Mouse (Mus musculus): ENCODE results near the gene Alg14. TPM values are rescaled to one million over a fixed set of nuclear protein-coding genes. Genes with fewer than 3 reads are reported as not detected.
A peak's percentile ranks its signal among the peaks of the same experiment; 100 is the strongest.

Alg14 gene
- polyA plus RNA-seq, 1 experiment: 21.3 TPM

DNA sequence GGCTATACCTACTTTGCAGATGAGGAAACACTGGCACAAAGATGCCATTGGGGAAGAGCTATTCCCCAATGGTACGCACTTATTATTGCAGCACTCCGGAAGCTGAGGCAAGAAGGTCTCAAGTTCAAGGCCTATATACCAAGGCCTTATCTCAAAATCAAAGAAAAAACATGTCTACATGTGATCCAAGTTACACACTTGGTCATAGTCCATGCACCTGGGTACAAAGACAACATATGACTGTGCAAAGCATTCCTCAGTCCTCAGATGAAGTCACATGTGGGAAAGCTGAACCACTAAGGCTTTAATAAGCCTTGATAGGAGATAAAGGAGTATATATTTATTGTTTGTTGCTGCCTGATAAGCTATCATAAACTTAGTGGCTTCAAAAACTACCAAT, 17.6 kb upstream of the Alg14 start:
- Histone ChIP-seq H3K4me3 (ENCODE audit: insufficient read depth, low read length) (no peak overlapping the region), H3K4me1 (ENCODE audit: control insufficient read depth, insufficient read depth, low read length) (no peaks in the 10 kb centered on the region), H3K27ac (ENCODE audit: insufficient read depth, low read depth, low read length) (no peak overlapping the region)
- TF ChIP-seq CTCF (IDR thresholded peaks at IDR 0.05; ENCODE audit: low read depth, low read length) (no peak), POLR2A (IDR thresholded peaks at IDR 0.05; ENCODE audit: borderline replicate concordance, low read depth, low read length) (no peak)

DNA sequence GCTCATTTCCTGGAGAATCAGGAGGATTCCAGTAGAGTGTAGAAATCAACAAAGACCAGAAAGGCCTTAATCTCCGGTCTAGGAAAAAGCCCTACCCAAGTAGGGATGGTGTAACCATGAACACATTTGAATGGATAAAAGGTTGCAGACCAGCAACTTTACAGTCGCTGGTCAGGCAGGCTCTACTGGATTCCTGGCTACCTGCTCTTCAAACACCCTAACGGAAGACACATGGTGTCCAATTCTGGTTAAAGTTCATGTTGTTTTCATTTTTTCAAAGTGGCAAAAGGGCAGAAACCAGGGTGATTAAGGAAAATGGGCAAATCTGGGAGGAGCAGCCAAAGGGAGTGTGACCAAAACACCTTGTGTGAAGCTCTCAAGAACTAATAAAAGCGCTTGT, 14.6 kb upstream of the Alg14 start:
- no peak overlapping the region for H3K27ac ChIP-seq (ENCODE audit: insufficient read depth, low read depth, low read length)
- no peak overlapping the region for H3K4me3 ChIP-seq (ENCODE audit: insufficient read depth, low read length)
- no peaks in the 10 kb centered on the region for H3K4me1 ChIP-seq (ENCODE audit: control insufficient read depth, insufficient read depth, low read length)
- TF ChIP-seq CTCF (IDR thresholded peaks at IDR 0.05; ENCODE audit: low read depth, low read length) (no peak), POLR2A (IDR thresholded peaks at IDR 0.05; ENCODE audit: borderline replicate concordance, low read depth, low read length) (no peak)

DNA sequence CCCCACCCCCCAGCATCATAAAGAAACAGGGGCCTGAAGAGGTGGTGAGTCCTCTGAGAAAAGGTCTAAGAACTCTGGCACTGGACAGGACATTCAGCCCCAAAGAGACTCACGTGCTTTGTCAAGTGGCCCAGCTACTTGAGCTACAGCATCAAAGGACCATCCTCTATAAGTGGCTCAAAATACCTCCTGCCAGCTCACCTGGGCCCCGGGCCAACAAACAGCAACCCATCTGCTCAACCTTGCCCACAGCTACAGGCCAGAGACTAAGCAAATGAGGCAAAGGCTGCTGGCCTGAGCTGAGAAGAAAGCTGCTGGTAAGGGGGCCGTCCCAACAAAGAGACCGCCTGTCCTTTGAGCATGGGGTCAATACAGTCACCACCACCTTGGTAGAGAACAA, 14.0 kb upstream of the Alg14 start:
- TF ChIP-seq POLR2A (IDR thresholded peaks at IDR 0.05; ENCODE audit: borderline replicate concordance, low read depth, low read length) (no peak), CTCF (IDR thresholded peaks at IDR 0.05; ENCODE audit: low read depth, low read length) (no peak)
- Histone ChIP-seq H3K4me1 (ENCODE audit: control insufficient read depth, insufficient read depth, low read length) (no peaks in the 10 kb centered on the region), H3K4me3 (ENCODE audit: insufficient read depth, low read length) (no peak overlapping the region), H3K27ac (ENCODE audit: insufficient read depth, low read depth, low read length) (no peak overlapping the region)

DNA sequence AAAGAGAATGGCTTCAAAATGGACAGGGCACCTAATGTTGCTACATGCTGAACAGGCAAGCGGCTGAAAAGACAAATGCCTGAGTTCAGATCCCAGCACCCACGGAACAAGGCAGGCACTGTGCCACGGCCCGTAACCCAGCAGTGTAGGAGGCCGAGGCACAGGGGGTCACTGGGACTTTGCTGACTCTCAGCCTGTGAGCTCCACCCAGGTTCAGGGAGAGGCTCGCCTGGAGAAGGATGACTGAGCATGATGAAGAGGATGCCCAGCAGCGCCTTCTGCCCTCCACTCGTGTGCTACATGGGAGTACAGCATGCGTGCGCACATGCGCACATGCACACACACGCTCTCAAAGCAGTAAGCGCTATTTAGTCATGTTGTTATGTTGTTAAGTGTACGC, 11.9 kb upstream of the Alg14 start:
- Histone ChIP-seq H3K27ac (ENCODE audit: insufficient read depth, low read depth, low read length) (no peak overlapping the region), H3K4me3 (ENCODE audit: insufficient read depth, low read length) (no peak overlapping the region)
- no peak for TF ChIP-seq POLR2A (IDR thresholded peaks at IDR 0.05; ENCODE audit: borderline replicate concordance, low read depth, low read length)
- TF ChIP-seq CTCF (IDR thresholded peaks at IDR 0.05; ENCODE audit: low read depth, low read length): no peak

DNA sequence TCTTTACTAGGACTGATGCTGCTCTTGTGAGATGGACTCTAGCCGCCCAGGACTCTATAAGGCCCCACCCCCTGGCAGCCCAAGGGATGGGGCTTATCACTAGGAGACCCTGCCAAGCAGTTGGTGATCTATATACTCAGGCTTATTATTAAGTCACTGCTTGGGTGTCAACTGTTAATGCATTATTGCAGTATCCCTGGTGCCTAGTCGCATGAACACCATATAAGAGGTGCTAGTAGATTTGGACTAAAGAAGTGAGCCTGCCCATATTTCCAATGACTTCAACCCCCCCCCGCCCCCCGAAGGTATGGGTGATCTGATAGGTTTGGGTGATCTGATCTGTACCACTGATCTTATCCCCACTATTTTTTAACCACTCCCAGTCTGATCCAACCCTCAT, 8.6 kb upstream of the Alg14 start, which contains the start of gene Tmem56:
Gene Tmem56, minus strand, starts transcription at position 101 of the 400 bp plus-strand sequence.
- no peak for TF ChIP-seq CTCF (IDR thresholded peaks at IDR 0.05; ENCODE audit: low read depth, low read length)
- no peak for TF ChIP-seq POLR2A (IDR thresholded peaks at IDR 0.05; ENCODE audit: borderline replicate concordance, low read depth, low read length)
- no peak within 1 kb of the TSS for H3K27ac ChIP-seq (ENCODE audit: insufficient read depth, low read depth, low read length)
- no peak within 1 kb of the TSS for H3K4me3 ChIP-seq (ENCODE audit: insufficient read depth, low read length)
- H3K4me1 ChIP-seq (ENCODE audit: control insufficient read depth, insufficient read depth, low read length): no peaks in the 10 kb centered on the region

More for the DNA sequence above, 11.9 kb upstream of the Alg14 start:
- H3K4me1 ChIP-seq (ENCODE audit: control insufficient read depth, insufficient read depth, low read length): no peaks in the 10 kb centered on the region

DNA sequence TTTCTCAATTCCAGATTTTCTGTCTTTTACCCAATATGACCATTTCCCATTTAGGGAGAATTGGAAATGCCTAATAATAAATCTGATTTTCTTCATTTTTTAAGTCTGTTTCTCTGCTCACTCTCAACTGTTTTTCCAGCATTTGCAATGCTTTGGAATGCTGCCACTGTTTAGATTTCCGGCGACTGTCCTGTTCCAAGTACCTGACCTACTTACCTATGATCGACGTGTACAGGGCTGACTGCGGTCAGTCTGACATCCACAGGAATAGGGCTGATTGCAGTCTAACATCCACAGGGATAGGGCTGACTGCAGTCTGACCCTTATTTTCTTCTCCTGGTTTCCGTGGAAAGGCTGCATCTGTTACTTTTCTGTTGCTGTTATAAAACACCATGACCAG, 6.4 kb upstream of the Alg14 start:
- no peak overlapping the region for H3K27ac ChIP-seq (ENCODE audit: insufficient read depth, low read depth, low read length)
- no peak overlapping the region for H3K4me3 ChIP-seq (ENCODE audit: insufficient read depth, low read length)
- no peaks in the 10 kb centered on the region for H3K4me1 ChIP-seq (ENCODE audit: control insufficient read depth, insufficient read depth, low read length)
- TF ChIP-seq CTCF (IDR thresholded peaks at IDR 0.05; ENCODE audit: low read depth, low read length): no peak
- no peak for TF ChIP-seq POLR2A (IDR thresholded peaks at IDR 0.05; ENCODE audit: borderline replicate concordance, low read depth, low read length)

DNA sequence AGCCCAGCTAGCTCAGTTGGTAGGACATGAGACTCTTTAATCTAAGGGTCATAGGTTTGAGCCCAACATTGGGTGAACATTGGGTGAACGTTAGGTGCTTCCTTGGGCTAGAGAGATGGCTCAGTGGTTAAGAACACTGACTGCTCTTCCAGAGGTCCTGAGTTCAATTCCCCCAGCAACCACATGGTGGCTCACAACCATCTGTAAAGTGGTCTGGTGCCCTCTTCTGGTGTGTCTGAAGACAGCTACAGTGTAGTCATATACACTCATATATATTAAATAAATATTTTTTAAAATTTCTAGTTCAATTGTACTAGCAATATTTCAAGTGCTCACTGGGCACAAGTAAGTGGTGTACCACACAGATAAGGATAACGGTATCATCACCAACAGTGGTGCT, 4.4 kb upstream of the Alg14 start:
- TF ChIP-seq CTCF (IDR thresholded peaks at IDR 0.05; ENCODE audit: low read depth, low read length) (no peak), POLR2A (IDR thresholded peaks at IDR 0.05; ENCODE audit: borderline replicate concordance, low read depth, low read length) (no peak)
- H3K4me1 ChIP-seq (ENCODE audit: control insufficient read depth, insufficient read depth, low read length): peaks cover 2% of the 10 kb centered on the region; the same call in 1 of the 2 replicates
- H3K27ac ChIP-seq (ENCODE audit: insufficient read depth, low read depth, low read length): no peak overlapping the region
- H3K4me3 ChIP-seq (ENCODE audit: insufficient read depth, low read length): no peak overlapping the region

DNA sequence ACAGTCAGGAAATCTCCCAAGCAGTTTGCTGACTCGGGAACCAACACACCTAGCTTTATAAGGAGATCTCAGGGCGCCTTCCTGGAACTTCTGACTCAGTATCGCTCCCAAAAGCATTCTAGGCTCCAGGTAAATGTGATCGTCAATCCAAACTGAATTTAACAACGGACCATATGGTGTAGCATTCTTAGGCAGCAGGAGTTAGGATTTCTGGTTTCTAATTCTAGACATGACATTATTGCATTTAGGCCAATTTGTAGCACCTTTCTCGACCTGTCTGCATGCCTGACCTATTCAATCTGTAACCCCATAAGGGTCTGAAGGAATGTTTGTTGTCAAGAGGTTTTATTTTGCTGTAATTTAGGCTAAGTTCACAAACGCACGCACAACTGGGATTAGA, 892 bp upstream of the Alg14 start:
- TF ChIP-seq POLR2A (IDR thresholded peaks at IDR 0.05; ENCODE audit: borderline replicate concordance, low read depth, low read length) (no peak), CTCF (IDR thresholded peaks at IDR 0.05; ENCODE audit: low read depth, low read length) (no peak)
- H3K4me3 ChIP-seq (ENCODE audit: insufficient read depth, low read length): peak overlapping the region; percentile 71; the same call in 1 of the 2 replicates
- peaks cover 4% of the 10 kb centered on the region; the same call in 1 of the 2 replicates for H3K4me1 ChIP-seq (ENCODE audit: control insufficient read depth, insufficient read depth, low read length)
- H3K27ac ChIP-seq (ENCODE audit: insufficient read depth, low read depth, low read length): no peak overlapping the region

DNA sequence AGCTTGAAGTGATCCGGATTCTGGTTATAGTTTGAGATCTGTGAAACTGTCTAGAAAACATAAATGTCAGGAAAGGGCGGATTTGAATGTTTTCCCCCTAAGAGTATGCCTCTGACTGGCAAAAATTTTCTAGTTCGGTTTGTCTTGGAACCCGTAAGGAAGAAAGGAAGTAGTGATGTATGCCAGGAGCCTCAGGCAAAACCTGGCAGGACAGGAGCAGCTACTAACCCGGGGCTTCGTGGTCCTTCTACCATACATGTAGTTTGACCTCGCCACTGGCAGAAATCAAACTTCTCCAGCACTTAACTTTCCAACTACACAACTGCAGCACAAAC, 381 bp upstream of the Alg14 start:
- peak overlapping the region; percentile 71 for H3K4me3 ChIP-seq (ENCODE audit: insufficient read depth, low read length)
- no peak for TF ChIP-seq CTCF (IDR thresholded peaks at IDR 0.05; ENCODE audit: low read depth, low read length)
- no peak for TF ChIP-seq POLR2A (IDR thresholded peaks at IDR 0.05; ENCODE audit: borderline replicate concordance, low read depth, low read length)
- peak overlapping the region; percentile 55 for H3K27ac ChIP-seq (ENCODE audit: insufficient read depth, low read depth, low read length)
- peaks cover 4% of the 10 kb centered on the region; the same call in 1 of the 2 replicates for H3K4me1 ChIP-seq (ENCODE audit: control insufficient read depth, insufficient read depth, low read length)

DNA sequence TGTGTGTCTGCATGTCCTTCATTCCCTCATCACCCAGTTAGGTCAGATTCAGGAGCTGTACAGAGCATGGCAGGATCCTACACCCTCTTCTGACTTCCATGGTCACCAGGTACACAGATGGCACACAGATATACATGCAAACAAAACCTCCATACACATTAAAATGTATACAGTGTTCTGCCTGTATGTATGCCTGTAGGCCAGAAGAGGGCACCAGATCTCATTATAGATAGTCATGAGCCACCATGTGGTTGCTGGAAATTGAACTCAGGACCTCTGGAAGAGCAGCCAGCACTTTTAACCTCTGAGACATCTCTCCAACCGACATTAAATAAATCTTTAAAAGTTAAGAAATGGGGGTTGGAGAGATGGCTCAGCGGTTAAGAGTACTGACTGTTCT, 2.6 kb downstream of the Alg14 start:
- Histone ChIP-seq H3K4me1 (ENCODE audit: control insufficient read depth, insufficient read depth, low read length) (peaks cover 4% of the 10 kb centered on the region; the same call in 1 of the 2 replicates), H3K4me3 (ENCODE audit: insufficient read depth, low read length) (no peak overlapping the region), H3K27ac (ENCODE audit: insufficient read depth, low read depth, low read length) (no peak overlapping the region)
- TF ChIP-seq CTCF (IDR thresholded peaks at IDR 0.05; ENCODE audit: low read depth, low read length) (no peak), POLR2A (IDR thresholded peaks at IDR 0.05; ENCODE audit: borderline replicate concordance, low read depth, low read length) (no peak)

DNA sequence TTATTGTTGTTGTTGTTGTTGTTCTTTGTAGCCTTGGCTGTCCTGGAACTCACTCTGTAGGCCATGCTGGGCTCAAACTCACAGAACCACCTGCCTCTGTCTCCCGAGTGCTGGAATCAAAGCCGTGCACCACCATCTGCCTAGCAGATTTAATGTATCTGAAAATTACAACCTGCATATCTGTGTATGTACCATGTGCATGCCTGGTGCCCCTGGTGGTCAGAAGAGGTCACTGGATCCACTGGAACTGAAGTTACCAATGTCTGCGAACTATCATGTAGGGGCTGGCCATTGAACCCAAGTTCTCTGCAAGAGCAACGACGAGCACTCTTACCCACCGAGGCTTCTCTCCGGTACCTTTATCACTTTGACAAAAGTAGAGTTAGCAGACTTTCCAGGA, 15.1 kb downstream of the Alg14 start:
- no peak for TF ChIP-seq POLR2A (IDR thresholded peaks at IDR 0.05; ENCODE audit: borderline replicate concordance, low read depth, low read length)
- TF ChIP-seq CTCF (IDR thresholded peaks at IDR 0.05; ENCODE audit: low read depth, low read length): peak; percentile 19; the same call in 1 of the 2 replicates

More for the DNA sequence above, 15.1 kb downstream of the Alg14 start:
- H3K4me3 ChIP-seq (ENCODE audit: insufficient read depth, low read length): no peak overlapping the region
- no peak overlapping the region for H3K27ac ChIP-seq (ENCODE audit: insufficient read depth, low read depth, low read length)
- H3K4me1 ChIP-seq (ENCODE audit: control insufficient read depth, insufficient read depth, low read length): no peaks in the 10 kb centered on the region
